Mouse (Mus musculus) liver, adult (tissue): ENCODE results near the gene Lipe.

Experiments
- GATA4 ChIP-seq: IDR thresholded peaks from 2 replicates; pipeline ENCODE4 v1.6.1; 2014; ENCODE audit warnings: mild to moderate bottlenecking, low read length; ENCODE audit not compliant: insufficient replicate concordance

The Lipe gene

GRCm38 (mm10) chr7:25424429-25424828 lies 25.9 kb upstream of the Lipe start:
- TF ChIP-seq GATA4 = no peak

DNA sequence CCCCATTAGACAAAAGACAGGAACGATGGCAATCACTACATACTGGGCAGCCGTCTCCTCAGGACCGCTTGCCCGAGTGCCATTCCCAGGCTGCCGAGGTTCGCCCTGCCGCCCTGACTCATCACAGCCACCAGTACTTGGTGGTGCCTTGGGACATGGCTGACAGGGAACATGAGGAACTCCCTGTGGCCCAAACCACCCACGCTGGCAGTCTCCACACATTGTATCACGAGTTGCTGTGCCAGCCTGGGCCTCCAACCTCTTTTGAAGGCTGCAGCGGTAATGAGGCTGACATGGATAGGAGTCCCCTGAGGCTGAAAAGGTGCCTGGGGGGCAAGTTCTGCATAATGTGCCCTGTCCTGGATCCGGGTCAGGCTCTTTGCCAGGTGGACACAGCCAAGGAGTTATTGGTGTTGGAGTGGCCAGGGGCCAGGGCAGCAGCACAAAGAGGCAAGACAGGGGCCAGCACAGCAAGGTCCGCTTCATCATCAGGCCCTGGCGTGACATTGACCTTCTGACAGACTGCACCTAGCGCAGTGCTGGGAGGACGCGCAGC lies 23.9 kb upstream of the Lipe start:
- TF ChIP-seq GATA4 = no peak

DNA sequence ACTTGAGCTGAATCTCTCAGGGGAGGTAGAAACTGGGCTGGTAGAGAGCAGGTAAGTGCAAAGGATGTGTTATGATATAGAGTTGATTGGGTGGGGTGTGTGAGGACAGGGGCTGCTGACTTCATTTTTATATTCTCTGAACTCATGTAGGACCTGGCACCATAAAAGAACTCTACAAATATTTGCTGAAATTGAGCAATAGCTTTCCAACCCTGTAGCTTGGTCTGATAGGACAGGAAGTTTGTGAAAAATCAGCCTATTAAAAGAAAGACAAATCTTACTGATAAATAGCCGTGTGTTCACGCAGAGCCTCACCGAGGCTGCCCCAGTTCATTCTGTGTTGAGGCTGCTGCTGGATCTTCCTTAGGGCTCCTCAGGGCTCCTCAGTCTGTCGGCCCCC lies 21.4 kb upstream of the Lipe start:
- no peak; the same call in 1 of the 2 replicates for TF ChIP-seq GATA4

DNA sequence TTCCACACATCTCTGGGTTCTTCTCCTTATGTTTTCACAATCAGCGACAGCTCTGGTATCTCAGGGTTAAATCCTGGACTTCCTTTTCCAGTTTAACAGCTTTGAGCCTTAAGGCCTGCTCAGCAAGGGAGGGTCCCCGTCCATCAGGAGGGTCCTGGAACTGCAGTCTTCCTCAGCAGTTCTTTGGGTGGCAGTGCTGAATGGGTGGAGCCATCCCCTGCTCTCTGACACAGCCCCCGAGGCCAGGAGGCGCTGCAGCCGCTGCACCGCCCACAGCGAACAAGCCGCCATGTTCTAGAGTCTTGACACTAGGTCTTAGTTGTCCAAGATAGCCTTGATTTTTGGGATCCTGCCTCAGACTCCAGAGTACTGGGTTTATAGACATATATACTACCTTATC lies 21.0 kb upstream of the Lipe start:
- TF ChIP-seq GATA4 = no peak

GRCm38 (mm10) chr7:25417597-25417996 lies 19.1 kb upstream of the Lipe start:
- no peak for TF ChIP-seq GATA4

GRCm38 (mm10) chr7:25412833-25413441 lies 14.4 kb upstream of the Lipe start, which contains the start of gene Cxcl17:
Gene Cxcl17 (minus strand): TSS chr7:25412886.
- no peak for TF ChIP-seq GATA4

- no peak for TF ChIP-seq GATA4
Observed at GRCm38 (mm10) chr7:25411861-25412260, 13.4 kb upstream of the Lipe start.

- TF ChIP-seq GATA4 = no peak
Observed at GRCm38 (mm10) chr7:25410969-25411615, 12.6 kb upstream of the Lipe start.

GRCm38 (mm10) chr7:25409114-25409760 lies 10.7 kb upstream of the Lipe start:
- no peak for TF ChIP-seq GATA4

DNA sequence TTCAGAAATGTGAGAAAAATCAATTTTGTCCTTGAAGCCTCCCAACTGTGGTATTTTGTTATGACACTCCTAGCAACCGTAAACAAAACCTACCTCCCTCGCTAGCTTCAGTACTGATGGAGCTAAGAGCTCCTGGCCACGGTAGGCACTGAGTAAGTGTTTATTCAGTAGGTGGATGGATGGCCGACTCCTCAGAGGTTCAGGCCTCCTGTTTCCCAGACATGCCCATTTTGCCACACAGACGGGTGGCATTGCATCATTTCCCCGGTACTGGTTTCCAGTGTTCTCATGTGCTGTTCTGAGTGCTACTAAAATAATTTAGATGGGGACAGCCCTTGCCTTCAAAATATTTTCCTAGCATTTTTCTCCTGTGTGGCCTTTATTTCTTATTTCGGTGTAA lies 8.0 kb upstream of the Lipe start:
- TF ChIP-seq GATA4 = no peak

GRCm38 (mm10) chr7:25402671-25403101 lies 4.2 kb upstream of the Lipe start:
- no peak for TF ChIP-seq GATA4

- TF ChIP-seq GATA4 = no peak
Observed at GRCm38 (mm10) chr7:25401986-25402385, 3.5 kb upstream of the Lipe start.

DNA sequence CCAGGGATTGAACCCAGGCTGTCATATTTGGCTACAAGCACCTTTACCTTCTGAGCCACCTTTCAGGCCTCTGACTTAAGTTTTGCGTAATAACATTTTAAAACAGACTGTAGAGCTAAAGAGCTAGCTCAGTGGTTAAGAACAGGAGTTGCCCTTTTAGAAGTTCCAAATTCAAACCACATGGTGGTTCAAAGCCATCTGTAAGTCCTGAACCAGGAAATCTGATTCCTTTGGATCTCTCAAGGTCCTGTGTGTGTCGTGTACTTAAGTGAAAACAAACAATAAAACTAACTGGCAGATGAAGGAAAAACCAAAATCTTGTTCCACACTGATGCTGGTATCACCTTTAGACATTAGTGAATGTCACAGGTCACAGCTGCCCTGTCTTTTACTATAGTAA lies 3.0 kb upstream of the Lipe start:
- TF ChIP-seq GATA4 = no peak

- TF ChIP-seq GATA4 = no peak
Observed at GRCm38 (mm10) chr7:25396621-25397020, 1.9 kb downstream of the Lipe start.

GRCm38 (mm10) chr7:25395558-25396521 lies 2.7 kb downstream of the Lipe start:
- no peak; the same call in 1 of the 2 replicates for TF ChIP-seq GATA4
